Mouse (Mus musculus) spleen, postnatal 36 days (tissue): ENCODE results near the gene Atp5l.

Experiments
- DNase-seq, 2 experiments: peaks; one replicate each; pipeline ENCODE4 v3.0.0; 2022; ENCODE audit warnings: low spot score in 2 of 2, mixed read lengths in 1 of 2

Atp5l gene

DNA sequence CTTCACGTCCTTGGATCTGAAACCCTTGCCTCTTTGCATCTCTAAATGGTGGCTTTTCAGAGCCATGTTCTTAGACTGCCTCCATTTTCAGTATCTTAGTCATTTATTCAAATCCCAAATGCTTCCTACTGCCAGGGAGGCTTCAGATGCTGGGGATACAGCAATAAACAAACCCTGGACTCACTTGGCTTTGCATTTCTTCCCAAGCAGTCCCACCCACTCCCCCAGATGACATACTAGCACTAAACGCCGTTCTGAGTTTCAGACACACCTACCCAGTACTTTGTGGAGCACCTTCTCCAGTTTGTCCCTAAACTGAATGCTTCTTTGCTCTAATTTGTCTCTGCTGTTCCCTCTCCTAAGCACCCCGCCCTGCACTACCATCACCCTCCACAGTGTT, 23.5 kb downstream of the Atp5l start:
- no peak for DNase-seq

DNA sequence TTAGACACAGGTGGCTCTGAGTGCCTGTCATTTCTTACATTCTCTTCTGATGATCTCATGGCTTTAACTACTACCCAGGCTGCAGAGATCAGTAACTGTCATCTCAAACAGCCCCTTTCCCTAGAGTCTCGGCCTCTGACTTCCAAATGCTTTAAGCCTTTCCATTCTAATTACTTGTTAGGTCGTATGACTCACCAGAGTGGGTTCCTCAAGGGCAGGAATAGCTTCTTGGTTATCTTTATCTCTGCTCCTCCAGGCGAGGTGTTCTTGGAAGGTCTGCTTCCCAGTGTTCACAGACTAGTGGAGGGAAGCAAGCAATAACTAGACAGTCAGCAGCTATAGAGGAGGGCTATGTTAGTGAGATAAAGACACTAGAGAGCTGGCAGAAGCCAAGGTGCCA, 27.9 kb downstream of the Atp5l start:
- no peak for DNase-seq

DNA sequence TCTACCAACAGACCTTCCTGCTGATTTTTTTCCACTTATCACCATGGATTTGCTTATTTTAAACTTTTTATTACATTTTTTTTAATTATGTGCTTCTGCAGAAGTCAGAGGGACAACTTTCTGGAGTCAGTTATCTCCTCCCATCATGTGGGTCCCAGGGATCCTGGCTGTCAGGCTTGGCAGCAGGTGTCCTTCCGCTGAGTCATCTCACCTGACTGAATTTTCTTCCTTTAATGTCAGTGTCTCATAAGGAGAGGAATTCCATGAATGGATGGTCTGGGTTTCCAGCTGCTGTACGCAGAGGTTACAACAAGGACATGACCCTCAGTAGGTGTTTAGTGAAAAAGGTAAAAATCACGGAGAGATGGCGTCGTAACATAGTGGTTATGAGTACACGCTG, 29.3 kb downstream of the Atp5l start:
- no peak for DNase-seq

DNA sequence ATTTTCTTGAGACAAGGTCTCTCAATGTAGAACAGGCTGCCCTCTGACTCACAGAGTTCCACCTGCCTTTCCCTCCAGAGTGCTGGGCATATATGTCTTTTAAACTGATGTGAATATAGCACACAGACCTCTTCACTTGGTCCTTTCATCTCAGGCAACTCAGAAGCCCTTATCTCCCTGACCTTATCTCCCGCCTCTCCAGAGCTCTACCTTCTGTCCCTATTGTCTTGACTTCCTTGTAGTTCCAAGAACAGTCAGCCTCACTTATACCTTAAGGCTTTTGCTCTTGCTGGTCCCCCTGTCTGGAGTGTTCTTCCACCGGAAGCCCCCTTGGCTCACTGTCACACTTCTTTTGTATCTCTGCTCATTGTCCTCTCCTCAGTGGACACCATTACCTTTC, 30.4 kb downstream of the Atp5l start:
- DNase-seq, result no peak

DNA sequence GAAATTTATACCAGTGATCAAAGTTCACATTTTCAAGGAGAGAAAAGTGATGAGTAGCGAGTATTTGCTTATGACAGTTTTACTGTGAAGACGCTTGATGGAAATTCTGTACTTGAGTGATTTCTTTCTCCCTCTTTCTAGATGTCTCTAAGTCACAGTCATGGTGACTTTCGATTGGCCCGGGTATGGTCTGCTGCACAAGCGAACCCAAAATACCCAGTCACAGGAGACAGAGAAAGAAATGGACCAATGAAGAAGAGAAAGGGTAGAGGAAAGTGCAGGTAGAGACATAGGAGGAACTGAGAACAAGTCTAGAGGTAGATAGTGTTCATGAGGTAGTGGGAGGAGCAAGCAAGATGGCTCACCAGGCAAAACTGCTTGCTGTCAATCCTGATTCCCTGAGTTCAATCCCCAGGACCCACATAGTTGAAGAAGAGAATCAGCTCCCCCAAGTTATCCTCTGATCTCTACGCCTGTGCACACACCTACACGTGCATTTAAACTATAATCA, 32.4 kb downstream of the Atp5l start:
- DNase-seq, result peak; percentile 8 to 22

DNA sequence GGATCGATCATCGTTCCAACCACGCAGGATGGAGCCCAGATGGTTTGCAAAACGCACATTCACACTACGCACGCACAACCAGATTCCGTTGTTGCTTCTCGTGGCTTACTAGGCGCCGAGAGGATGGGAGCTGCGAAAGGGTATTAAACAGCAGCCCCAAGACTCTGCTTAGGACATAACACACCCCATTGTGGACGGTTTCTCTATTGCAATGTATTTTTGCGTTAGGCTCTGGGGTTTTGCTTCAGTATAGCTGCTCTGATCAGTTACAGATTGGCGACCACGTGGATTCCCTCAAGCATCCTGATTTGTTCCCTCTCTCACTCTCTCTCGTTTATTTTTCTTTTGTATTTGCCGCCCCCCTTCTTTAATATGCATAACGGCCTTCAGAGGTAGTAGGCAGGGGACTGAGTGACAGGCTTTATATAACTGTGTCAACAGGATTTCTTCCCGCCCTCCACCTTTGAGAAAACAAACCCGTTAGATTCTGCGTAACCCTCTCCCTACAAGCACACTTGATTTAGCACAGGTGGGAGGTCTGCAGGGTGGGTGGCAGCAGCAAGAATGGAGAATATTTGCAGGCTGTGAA, 37.5 kb downstream of the Atp5l start:
- peak; percentile 23 to 32 for DNase-seq

DNA sequence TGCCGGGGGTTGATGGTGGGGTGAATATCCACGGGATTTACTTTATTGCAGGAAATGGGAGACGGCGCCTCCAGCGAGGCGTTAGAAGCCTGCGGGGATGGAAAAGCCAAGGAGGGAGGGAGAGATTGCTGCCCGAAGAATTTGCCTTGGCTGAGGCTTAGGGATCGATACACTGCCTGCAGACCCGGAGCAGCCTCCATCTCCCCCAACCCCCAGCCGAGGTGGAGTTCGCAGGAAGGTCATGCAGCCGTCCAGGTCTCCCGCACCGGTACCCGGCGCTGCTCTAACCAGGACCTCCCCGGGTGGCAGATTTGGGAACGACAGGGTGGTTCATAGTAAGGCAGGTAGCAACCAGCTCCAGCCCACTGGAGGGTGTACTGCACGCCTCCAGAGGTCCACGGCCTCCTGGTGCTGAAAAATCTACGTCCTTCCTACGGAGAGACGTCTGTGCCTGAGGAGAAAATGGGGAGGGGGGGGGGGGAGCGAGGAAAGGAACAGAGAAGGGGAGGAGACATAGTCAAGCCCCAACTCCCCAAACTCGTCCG, 38.0 kb downstream of the Atp5l start:
- peak; percentile 34 to 45 for DNase-seq

DNA sequence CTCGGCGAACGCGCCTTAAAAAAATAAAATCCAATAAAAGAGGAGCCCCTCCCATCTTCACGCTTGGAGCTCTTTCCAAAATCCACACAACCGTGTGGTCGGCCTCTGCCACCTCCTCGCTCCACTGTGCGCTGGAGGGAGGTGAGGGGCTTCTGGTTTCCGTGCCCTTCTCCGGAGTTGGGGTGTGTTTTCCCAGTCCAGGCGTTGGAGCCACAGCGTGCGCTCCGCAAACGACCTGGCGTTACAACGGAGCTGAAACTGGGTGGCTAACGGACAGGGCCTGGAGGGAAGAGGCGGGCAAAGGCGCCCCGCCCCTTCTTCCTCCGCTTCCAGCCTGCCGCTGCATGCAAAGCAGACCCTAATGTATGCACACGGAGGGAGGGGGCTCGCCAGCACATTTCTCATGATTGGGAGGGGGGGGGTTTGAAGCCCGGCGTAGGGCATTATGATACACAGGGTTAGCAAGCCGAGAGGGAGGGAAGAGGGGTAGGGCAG, 38.6 kb downstream of the Atp5l start:
- DNase-seq, result peak; percentile 79 to 80

DNA sequence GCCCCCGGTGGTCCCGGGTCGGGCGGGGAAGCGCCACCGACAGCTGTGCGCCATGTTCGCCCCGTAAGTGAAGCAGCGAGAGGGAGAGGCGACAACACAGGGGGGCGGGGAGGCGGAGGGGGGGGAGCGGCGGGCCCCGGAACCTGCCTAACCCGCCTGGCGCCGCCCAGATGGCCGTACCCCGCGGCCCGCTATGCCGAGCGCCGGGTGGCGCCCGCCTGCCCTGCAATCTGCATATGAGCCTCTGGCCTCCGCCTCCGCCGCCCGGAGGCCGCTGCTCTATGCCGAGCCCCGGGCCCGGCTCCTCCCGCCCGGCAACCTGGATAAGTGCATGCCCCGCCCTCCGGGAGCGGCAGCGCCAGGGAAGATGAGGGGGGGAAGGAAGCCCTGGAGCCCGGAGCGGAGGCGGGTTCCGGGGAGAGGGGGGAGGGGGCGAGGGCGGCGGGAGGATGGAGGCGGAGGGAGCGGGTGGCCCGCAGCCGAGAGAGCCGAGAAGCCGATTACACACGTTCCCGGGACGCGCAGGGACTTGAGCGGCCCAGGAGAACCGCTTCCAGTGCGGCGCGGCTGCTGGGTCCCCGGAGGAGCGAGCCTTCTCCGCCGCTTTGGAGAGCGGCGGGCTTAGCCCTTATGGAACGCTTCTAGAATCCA, 39.2 kb downstream of the Atp5l start, which contains the start of gene Kmt2a:
Gene Kmt2a, minus strand, starts transcription at position 76 of the 651 bp plus-strand sequence.
- DNase-seq, result peak; percentile 92

DNA sequence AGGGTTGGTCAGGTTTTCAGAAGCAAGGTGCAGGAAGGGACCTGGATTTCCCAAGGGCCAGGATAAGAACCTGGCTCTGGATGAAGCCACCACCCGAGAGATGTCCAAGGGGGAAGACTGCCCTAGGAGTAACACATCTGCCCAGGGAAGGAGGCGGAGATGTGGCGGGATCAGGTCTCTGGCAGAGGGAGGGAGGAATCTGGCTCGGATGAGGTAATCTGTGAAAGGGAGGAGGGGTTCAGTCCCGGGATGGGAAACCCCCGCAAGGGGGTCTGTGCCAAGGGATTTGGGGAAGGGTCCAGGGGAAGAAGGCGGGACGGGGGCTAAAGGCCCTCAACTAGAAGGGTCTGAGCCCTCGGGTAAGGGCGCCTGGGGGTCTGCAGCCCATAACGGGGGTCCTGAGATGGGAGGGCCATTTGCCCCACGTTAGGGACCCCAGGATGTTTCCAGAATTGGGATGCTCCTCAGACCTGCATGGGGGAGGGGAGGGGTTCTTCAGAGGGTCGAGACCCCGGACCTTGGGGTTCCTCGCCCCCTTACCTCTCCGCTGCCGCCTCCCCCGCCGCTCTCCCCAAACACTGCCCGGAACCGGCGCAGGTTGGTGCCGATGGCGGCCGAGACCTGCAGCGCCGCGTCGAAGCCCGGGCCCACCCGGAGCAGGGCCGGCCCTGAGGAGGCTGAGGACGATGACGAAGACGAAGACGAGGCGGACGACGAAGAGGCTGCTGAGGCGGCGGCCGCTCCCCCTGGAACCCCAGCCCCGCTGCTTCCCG, 40.0 kb downstream of the Atp5l start:
- peak; percentile 22 to 34 for DNase-seq

DNA sequence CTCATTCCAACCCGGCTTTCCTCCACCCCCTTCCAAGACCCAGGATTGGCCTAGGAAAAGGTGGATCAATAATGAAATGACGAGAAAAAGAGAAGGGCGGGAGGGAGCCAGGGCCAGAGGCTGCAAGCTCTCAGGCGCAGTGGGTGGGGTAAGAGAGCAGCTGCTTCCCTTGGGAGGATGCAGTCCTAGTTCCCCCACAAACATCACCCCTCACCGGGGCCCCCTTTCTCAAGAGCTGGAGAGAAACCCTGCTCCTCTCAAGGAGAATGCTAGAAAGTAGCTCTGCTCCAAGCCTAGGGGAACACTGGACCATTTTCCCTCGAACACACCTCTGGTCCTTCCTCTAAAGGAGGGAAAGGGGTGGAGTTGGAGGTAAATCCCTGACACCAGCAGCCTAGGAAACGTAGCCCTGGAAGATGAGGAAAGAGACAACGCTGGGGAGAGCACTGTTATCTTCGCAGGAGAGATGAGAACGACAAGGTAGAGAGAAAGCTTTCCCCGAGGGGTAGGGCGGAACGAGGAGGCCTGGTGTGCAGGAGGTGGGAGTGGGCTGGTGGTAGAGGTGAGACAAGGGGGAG, 40.8 kb downstream of the Atp5l start:
- DNase-seq, result peak; percentile 55

DNA sequence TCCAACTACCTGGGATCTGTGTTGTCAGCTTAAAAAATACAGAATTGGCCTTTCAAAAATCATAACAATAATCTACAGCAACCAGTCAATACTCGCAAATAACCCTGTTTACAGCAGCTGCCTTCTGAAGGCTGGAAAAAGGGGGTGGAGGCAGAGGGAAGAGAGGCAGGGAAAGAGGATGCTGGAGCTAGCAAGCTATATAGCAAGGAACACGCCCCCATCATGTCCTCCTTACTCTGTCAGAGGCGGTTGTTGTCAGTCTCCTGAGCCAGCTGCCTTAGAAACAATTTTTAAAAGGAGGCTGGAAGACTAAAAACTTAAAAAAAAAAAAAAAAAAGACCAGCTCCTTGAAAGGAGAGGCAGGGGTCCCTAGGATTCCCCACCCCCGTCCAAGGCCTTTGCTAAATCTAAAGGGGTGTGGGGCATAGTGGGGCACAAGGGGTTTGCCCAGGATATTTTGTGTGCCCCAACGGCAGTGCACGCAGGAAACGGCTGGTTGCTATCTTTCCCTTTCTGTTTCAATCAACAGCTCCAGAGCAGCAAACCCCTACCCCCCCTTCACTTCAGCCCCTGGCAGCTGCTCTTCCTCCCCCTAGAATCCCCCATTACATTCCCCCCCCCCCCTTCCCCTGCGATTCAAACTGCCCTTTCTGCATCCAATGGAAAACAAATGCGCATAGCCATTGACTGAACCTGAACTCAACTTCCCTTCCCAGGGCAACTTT, 41.6 kb downstream of the Atp5l start:
- peak; percentile 48 to 49 for DNase-seq

DNA sequence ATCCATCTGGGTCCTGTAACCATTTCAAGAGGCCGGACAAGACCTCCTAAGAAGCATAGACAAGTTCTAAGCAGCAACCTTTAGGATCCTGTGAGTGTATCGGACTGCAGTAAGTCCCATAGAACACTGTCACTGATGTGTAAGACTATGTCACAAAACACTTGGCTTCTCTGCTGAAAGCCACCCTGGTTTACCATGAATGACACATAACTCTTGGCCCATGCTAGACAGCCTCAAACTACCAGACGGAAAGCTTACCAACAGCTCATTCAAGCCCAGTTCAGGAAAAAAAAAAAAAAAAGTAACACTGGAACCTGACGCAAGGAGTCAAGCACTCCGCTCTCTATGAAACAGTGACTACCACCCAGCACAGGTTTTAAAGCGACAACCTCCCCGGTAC, 42.9 kb downstream of the Atp5l start:
- no peak for DNase-seq

DNA sequence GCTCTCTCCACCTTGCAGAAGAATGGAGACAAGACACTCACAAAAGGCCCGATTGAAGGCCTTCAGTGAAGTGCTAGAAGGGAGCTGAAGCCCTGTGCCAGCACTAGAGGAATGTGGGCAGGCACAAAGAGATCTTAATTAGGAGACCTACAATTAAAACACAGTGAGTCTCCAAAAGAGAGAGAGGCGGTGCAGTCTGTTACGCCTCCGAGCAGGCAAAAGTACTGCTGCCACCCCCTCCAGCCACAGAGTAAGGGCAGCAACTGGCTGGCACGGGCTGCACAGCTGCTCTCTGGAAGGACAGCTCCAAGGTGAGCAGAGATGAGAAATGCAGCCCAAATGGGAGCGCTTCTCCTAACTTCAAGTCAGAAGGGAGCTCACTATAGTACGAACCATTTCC, 45.1 kb downstream of the Atp5l start:
- no peak for DNase-seq

DNA sequence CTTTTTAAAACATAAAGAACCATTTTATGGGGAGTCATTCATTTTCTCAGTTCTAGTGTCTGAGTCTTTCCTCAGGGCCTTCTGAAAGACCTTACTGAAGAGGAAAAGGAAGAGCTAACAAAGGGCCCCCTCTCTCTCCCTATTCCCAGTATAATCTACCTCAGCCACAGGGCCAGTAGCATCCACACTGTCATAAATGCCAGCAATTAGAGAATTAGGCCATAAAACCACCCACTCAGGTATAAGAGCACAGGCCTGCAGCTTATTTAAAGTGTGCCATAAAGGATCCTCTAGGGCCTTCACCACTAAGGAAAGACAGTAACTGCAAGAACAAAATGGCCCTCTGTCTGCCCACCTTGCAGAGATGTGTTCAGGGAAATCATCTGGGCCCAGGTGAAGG, 46.3 kb downstream of the Atp5l start:
- no peak for DNase-seq

DNA sequence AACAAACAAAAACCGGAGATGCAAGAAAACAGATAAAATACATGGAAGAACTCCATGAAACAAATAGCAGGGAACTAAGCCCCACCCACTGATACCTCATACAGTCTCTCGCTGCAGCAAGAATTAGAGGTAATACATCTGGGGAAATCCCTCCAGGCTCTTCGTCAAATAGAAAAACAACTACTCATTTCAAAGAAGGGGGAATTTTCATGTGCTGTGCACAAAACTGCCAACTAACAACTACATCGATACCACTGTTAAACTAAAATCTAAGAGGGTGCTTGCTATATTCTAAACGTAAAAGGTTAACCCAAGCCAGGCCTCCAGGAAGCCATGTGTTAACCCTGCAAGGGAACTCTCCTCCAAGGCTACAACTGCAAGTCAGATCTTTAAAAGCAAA, 46.9 kb downstream of the Atp5l start:
- peak in 1 of 2 experiments; percentile 32 for DNase-seq

DNA sequence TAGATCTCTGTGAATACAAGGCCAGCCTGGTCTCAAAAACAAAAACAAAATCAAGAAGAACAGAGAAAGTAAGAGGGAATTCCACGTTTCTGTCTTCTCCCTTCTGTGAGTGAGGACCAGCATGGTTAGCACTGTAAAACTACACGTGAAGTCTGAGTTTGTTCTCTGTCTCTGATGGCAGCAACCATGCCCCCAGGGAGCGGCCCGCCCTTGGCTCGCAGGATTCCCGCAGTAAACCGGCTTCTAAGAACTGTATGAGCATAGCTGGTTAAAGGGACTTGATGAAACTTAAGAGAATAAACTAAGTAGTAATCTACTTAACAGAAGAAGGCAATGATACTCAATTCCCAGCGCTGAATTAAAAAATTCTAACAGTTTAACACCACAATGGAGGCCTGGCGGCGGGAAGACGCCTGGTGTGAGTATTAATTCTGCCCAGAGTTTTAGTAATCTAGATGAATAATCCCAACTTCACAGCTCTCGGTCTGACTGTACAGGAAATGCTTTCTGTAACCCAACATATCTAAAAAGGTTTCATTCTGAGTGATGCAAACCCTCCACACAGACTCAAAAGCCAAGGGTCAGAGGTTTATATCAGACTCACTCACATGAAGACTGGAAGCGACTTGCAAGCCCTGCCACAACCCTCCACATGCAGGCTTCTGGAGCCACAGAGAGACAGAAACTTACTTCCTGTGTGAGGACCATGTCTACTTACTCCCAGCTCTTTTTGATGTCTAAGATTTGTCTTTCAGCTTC, 52.0 kb downstream of the Atp5l start:
- no peak for DNase-seq

DNA sequence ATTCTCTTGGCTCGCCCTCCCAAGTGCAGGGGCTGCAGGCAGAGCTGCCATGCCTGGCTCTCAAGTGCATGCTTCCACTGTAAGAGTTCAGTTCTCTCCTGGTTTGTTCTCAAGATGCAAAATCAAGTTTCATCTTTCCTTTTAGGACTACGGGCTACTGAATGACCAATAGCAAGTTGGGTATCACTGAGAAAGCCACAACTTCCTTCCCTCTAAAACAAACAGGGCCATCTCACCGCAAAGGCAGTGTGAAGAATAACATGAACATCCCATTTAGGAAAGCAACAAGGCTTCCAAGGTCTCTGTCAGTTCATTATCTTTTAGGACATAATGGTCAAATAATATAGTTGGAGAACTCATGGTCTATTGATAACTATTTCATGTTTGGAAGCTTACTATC, 52.9 kb downstream of the Atp5l start:
- DNase-seq, result peak in 1 of 2 experiments; percentile 16

DNA sequence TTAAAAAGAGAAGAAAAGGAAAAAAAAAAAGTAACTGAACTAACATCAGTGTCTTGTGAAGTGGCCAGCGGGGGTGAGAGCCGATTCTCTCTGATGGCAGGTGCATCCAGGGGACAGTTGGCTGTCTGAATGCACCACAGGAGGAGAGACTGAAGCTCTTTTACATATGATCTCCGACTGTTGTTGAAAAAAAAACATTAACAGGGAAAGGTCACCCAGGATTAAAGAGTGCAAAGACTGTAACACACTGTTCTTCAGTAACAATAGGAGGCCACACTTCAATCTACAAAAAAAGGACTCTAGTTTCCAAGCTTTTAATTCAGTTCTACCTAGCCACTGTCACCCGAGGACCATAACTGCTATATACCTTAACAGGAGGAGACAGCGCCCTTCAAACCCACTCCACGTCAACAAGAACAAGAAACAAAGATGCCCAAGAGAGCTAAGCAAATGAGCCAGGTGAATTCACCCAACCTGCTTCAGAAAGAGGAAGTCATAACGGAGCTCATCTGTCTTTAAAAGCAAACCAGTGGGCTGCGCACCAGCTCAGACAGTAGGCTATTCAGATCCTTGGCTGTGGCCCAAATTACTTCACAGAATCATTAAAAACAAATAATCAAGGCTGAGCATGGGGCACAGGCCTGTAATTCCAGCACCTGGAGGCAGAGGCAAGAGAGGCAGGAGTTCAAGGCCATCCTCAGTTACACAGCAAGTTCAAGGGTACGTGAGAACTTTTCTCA, 53.9 kb downstream of the Atp5l start:
- DNase-seq, result peak; percentile 73 to 80
